ENCODE assay signal across 26 mouse cellular contexts in the genomic region with DNA sequence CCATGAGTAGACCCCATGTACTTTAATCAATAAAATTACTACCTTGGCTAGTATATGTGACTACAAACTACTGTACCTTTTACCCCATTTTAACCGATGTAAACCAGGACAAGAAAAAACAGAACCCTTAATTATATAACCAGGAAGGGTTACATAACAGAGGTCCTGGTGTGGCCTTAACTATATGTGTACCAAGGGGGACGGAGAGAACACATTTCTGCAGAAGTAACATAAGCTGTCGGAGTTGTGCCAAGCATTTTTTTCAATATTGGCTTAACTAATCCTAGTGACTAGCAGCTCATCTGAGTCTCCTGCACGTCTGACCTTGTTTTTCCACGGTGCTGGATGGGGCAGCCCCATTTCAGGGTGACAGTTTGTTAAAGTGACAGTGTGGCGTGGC.
DNase-seq lines count a peak whose midpoint lies in the region; ATAC-seq lines count a peak whose summit lies in the region.
"Had no signal": no experiment of that assay in that cellular context is flagged by ENCODE, and none has a peak within 500 bp of the region (broad histone marks: within the 10 kb centered on the region; RNA-seq: fewer than 3 reads in every experiment).

No protein-coding gene starts in this region.

- H3K9ac ChIP-seq in hindbrain, embryonic 13.5 days, result no peak overlapping the region
- no peak overlapping the region for H3K9ac ChIP-seq in hindbrain, embryonic 12.5 days
- no peak overlapping the region for H3K9ac ChIP-seq in liver, embryonic 16.5 days (ENCODE audit: low read depth, low read length)
- H3K9ac ChIP-seq in embryonic facial prominence, embryonic 14.5 days (ENCODE audit: low read depth, low read length), result no peak overlapping the region
- H3K9ac ChIP-seq: limb, embryonic 15.5 days; liver, embryonic 15.5 days; midbrain, embryonic 15.5 days; neural tube, embryonic 15.5 days had no signal

- no peak for DNase-seq in liver
- no peak for DNase-seq in embryonic facial prominence, embryonic 14.5 days (ENCODE audit: low spot score)
- DNase-seq in testis, postnatal 14 days (ENCODE audit: low spot score), result no peak
- no peak for DNase-seq in left cerebral cortex, adult 9 months (ENCODE audit: low spot score in 2 of 2)
- DNase-seq: adrenal gland, adult 8-10 months; B cell, adult 2 months; gastrocnemius, postnatal 36 days; heart, postnatal 10 days; kidney, postnatal 4 days; layer of hippocampus, adult 9-11 months; lung, postnatal 10 days; right cerebral cortex, postnatal 4 days had no signal

- WGBS in hindbrain, embryonic 13.5 days, result 62% methylated on average over 6 of the region's 6 CpGs
- 71% methylated on average over 6 of the region's 6 CpGs for WGBS in hindbrain, embryonic 12.5 days
- 45% methylated on average over 6 of the region's 6 CpGs for WGBS in liver, embryonic 16.5 days (ENCODE audit: insufficient replicate concordance)
- WGBS in embryonic facial prominence, embryonic 14.5 days, result 53% methylated on average over 6 of the region's 6 CpGs

- no peaks in the 10 kb centered on the region for H3K36me3 ChIP-seq in hindbrain, embryonic 13.5 days
- no peaks in the 10 kb centered on the region for H3K36me3 ChIP-seq in hindbrain, embryonic 12.5 days
- H3K36me3 ChIP-seq in liver, embryonic 16.5 days (ENCODE audit: control insufficient read depth, insufficient read depth), result no peaks in the 10 kb centered on the region
- no peaks in the 10 kb centered on the region for H3K36me3 ChIP-seq in embryonic facial prominence, embryonic 14.5 days (ENCODE audit: control insufficient read depth, insufficient read depth, low read length)
- H3K36me3 ChIP-seq: heart, embryonic 13.5 days; liver, embryonic 15.5 days; midbrain, embryonic 15.5 days; neural tube, embryonic 15.5 days had no signal

- no peak overlapping the region for H3K4me2 ChIP-seq in hindbrain, embryonic 13.5 days
- no peak overlapping the region for H3K4me2 ChIP-seq in hindbrain, embryonic 12.5 days (replicated peaks)
- H3K4me2 ChIP-seq in liver, embryonic 16.5 days (ENCODE audit: low read depth, low read length), result no peak overlapping the region
- no peak overlapping the region for H3K4me2 ChIP-seq in embryonic facial prominence, embryonic 14.5 days (ENCODE audit: low read depth, low read length)
- H3K4me2 ChIP-seq: heart, embryonic 13.5 days; limb, embryonic 15.5 days; liver, embryonic 15.5 days; midbrain, embryonic 15.5 days; neural tube, embryonic 15.5 days had no signal

- no peaks in the 10 kb centered on the region for H3K27me3 ChIP-seq in hindbrain, embryonic 13.5 days
- no peaks in the 10 kb centered on the region for H3K27me3 ChIP-seq in hindbrain, embryonic 12.5 days
- H3K27me3 ChIP-seq in liver, embryonic 16.5 days (ENCODE audit: control insufficient read depth, insufficient read depth, low read depth, low read length), result no peaks in the 10 kb centered on the region
- no peaks in the 10 kb centered on the region for H3K27me3 ChIP-seq in embryonic facial prominence, embryonic 14.5 days (replicated peaks; ENCODE audit: control insufficient read depth, insufficient read depth, low read length)
- H3K27me3 ChIP-seq: heart, embryonic 13.5 days; limb, embryonic 15.5 days; liver, embryonic 15.5 days; midbrain, embryonic 15.5 days; neural tube, embryonic 15.5 days had no signal

- no peak for ATAC-seq in hindbrain, embryonic 13.5 days (ENCODE audit: low FRiP score)
- no peak for ATAC-seq in hindbrain, embryonic 12.5 days (ENCODE audit: low FRiP score)
- peak; percentile 15; the same call in 1 of the 2 replicates for ATAC-seq in liver, embryonic 16.5 days (ENCODE audit: low read depth)
- 0 out of 2 replicates have a peak, but pooled peaks have one; percentile 34 for ATAC-seq in embryonic facial prominence, embryonic 14.5 days (ENCODE audit: low read depth)
- ATAC-seq in granulocyte monocyte progenitor cell, adult 5-6 weeks (replicated peaks; ENCODE audit: poor library complexity, severe bottlenecking), result peak; percentile 38; the same call in 1 of the 2 replicates
- ATAC-seq: activated CD4-positive, CD25-positive, alpha-beta regulatory T cell, adult 4 months; forebrain, embryonic 14.5 days; intestine, embryonic 16.5 days; midbrain, embryonic 15.5 days had no signal

- no peak overlapping the region for H3K4me3 ChIP-seq in hindbrain, embryonic 13.5 days
- H3K4me3 ChIP-seq in hindbrain, embryonic 12.5 days, result no peak overlapping the region
- H3K4me3 ChIP-seq in liver, embryonic 16.5 days (ENCODE audit: low read depth, low read length), result no peak overlapping the region
- H3K4me3 ChIP-seq in embryonic facial prominence, embryonic 14.5 days (ENCODE audit: low read depth, low read length), result no peak overlapping the region
- H3K4me3 ChIP-seq: heart, embryonic 13.5 days; limb, embryonic 15.5 days; liver, embryonic 15.5 days; midbrain, embryonic 10.5 days; midbrain, embryonic 15.5 days; neural tube, embryonic 15.5 days had no signal

- peaks cover 37% of the 10 kb centered on the region for H3K4me1 ChIP-seq in hindbrain, embryonic 13.5 days (replicated peaks)
- peaks cover 19% of the 10 kb centered on the region; the same call in 1 of the 2 replicates for H3K4me1 ChIP-seq in hindbrain, embryonic 12.5 days
- 0 out of 2 replicates have a peak, but pooled peaks cover 2% of the 10 kb centered on the region for H3K4me1 ChIP-seq in liver, embryonic 16.5 days (ENCODE audit: control insufficient read depth, low read depth, low read length)
- peaks cover 6% of the 10 kb centered on the region for H3K4me1 ChIP-seq in embryonic facial prominence, embryonic 14.5 days (ENCODE audit: control insufficient read depth, insufficient read depth, low read length)

- H3K27ac ChIP-seq in hindbrain, embryonic 13.5 days, result peak overlapping the region; percentile 36; the same call in 1 of the 2 replicates
- no peak overlapping the region for H3K27ac ChIP-seq in hindbrain, embryonic 12.5 days
- H3K27ac ChIP-seq in liver, embryonic 16.5 days (ENCODE audit: low read length), result no peak overlapping the region
- H3K27ac ChIP-seq in embryonic facial prominence, embryonic 14.5 days (replicated peaks; ENCODE audit: low read depth, low read length), result no peak overlapping the region
- H3K27ac ChIP-seq: heart, embryonic 13.5 days; kidney, postnatal 0 days; limb, embryonic 15.5 days; liver, embryonic 15.5 days; midbrain, embryonic 15.5 days; neural tube, embryonic 15.5 days had no signal

- H3K9me3 ChIP-seq in hindbrain, embryonic 13.5 days, result no peaks in the 10 kb centered on the region
- no peaks in the 10 kb centered on the region for H3K9me3 ChIP-seq in hindbrain, embryonic 12.5 days (replicated peaks)
- H3K9me3 ChIP-seq in liver, embryonic 16.5 days (replicated peaks; ENCODE audit: control insufficient read depth, low read length), result no peaks in the 10 kb centered on the region
- 0 out of 2 replicates have a peak, but pooled peaks cover 6% of the 10 kb centered on the region for H3K9me3 ChIP-seq in embryonic facial prominence, embryonic 14.5 days (ENCODE audit: control insufficient read depth, low read length)
- H3K9me3 ChIP-seq: heart, embryonic 13.5 days; limb, embryonic 15.5 days; liver, embryonic 15.5 days; midbrain, embryonic 10.5 days; midbrain, embryonic 15.5 days; neural tube, embryonic 15.5 days had no signal

Comparison
In these comparisons a context has a peak if more than half of its experiments do, and no peak if none do; other contexts are left out.
1. ATAC-seq: peak in liver, embryonic 16.5 days (single experiment), embryonic facial prominence, embryonic 14.5 days (single experiment) and granulocyte monocyte progenitor cell, adult 5-6 weeks (single experiment); none in hindbrain, embryonic 13.5 days (single experiment) and hindbrain, embryonic 12.5 days (single experiment).